Mouse (Mus musculus): ENCODE measurements around the gene Prop1. TPM values are rescaled to one million over a fixed set of nuclear protein-coding genes. Genes with fewer than 3 reads are reported as not detected.

Prop1 gene
- polyA plus RNA-seq, 1 experiment from 2014 or later = 0.79 TPM

DNA sequence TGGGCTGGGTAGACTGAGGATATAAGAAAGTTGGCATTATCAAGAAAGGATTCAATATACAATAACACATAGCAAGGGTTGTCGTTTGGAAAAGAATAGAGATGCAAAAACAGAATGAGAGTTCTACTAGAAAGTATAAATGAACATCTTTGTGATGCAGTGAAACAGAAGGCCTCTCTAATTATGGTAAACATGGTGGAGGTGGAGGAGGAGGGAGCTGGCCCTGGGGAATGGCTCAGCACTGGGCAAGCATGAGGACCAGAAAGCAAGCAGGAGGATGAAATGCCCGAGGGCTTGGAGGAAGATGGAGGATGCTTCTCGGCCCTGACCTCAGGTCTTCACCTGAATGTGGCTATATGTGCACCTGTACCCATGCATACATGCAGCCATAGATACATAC is 39.1 kb downstream of the Prop1 start:
- no peak overlapping the region for H3K4me2 ChIP-seq (ENCODE audit: low read depth, low read length)
- ATAC-seq (replicated peaks; ENCODE audit: insufficient number of reproducible peaks, low FRiP score, low TSS enrichment, low read depth) (no peak), DNase-seq (ENCODE audit: low spot score) (no peak)
- no peaks in the 10 kb centered on the region for H3K27me3 ChIP-seq (ENCODE audit: control insufficient read depth, insufficient read depth, low read length)
- no peak overlapping the region for H3K4me3 ChIP-seq (ENCODE audit: low read depth, low read length)
- peaks cover 15% of the 10 kb centered on the region for H3K36me3 ChIP-seq (replicated peaks; ENCODE audit: control insufficient read depth, insufficient read depth, low read depth, low read length)
- no peaks in the 10 kb centered on the region for H3K9me3 ChIP-seq (replicated peaks; ENCODE audit: control insufficient read depth, low read length)
- H3K27ac ChIP-seq (replicated peaks; ENCODE audit: low read depth, low read length) = no peak overlapping the region
- WGBS = 100% methylated on average over 3 of the region's 3 CpGs
- no peak overlapping the region for H3K9ac ChIP-seq (replicated peaks; ENCODE audit: low read length)
- H3K4me1 ChIP-seq (ENCODE audit: control insufficient read depth, insufficient read depth, low read length) = no peaks in the 10 kb centered on the region

GRCm38 (mm10) chr11:50913301-50913700 is 40.3 kb downstream of the Prop1 start:
- no peak for ATAC-seq (replicated peaks; ENCODE audit: insufficient number of reproducible peaks, low FRiP score, low TSS enrichment, low read depth)
- H3K36me3 ChIP-seq (replicated peaks; ENCODE audit: control insufficient read depth, insufficient read depth, low read depth, low read length) = peaks cover 16% of the 10 kb centered on the region
- WGBS = 92% methylated on average over 1 of the region's 1 CpGs
- no peaks in the 10 kb centered on the region for H3K4me1 ChIP-seq (ENCODE audit: control insufficient read depth, insufficient read depth, low read length)
- no peaks in the 10 kb centered on the region for H3K27me3 ChIP-seq (ENCODE audit: control insufficient read depth, insufficient read depth, low read length)
- no peak overlapping the region for H3K4me3 ChIP-seq (ENCODE audit: low read depth, low read length)
- H3K9me3 ChIP-seq (replicated peaks; ENCODE audit: control insufficient read depth, low read length) = no peaks in the 10 kb centered on the region
- no peak overlapping the region for H3K9ac ChIP-seq (replicated peaks; ENCODE audit: low read length)
- no peak for DNase-seq (ENCODE audit: low spot score)
- H3K4me2 ChIP-seq (ENCODE audit: low read depth, low read length) = no peak overlapping the region
- no peak overlapping the region for H3K27ac ChIP-seq (replicated peaks; ENCODE audit: low read depth, low read length)

GRCm38 (mm10) chr11:50908136-50908535 is 45.4 kb downstream of the Prop1 start:
- Histone ChIP-seq H3K27ac (replicated peaks; ENCODE audit: low read depth, low read length) (no peak overlapping the region), H3K27me3 (ENCODE audit: control insufficient read depth, insufficient read depth, low read length) (no peaks in the 10 kb centered on the region), H3K4me3 (ENCODE audit: low read depth, low read length) (no peak overlapping the region), H3K4me1 (ENCODE audit: control insufficient read depth, insufficient read depth, low read length) (no peaks in the 10 kb centered on the region), H3K9ac (replicated peaks; ENCODE audit: low read length) (no peak overlapping the region), H3K36me3 (replicated peaks; ENCODE audit: control insufficient read depth, insufficient read depth, low read depth, low read length) (peaks cover 53% of the 10 kb centered on the region), H3K9me3 (replicated peaks; ENCODE audit: control insufficient read depth, low read length) (no peaks in the 10 kb centered on the region; the same call in 1 of the 2 replicates), H3K4me2 (ENCODE audit: low read depth, low read length) (no peak overlapping the region)
- DNase-seq (ENCODE audit: low spot score) = no peak
- 95% methylated on average over 5 of the region's 5 CpGs for WGBS
- no peak for ATAC-seq (replicated peaks; ENCODE audit: insufficient number of reproducible peaks, low FRiP score, low TSS enrichment, low read depth)

Other genes starting within 250 kb of the Prop1 start
- 51.4 and 56.1 TPM in 2 replicates for gene Zfp354c, start 126.0 kb downstream of the Prop1 start, polyA plus RNA-seq (2014; fragmentation: Nextera tagmentation; extraction: Ambion mirVana)
- gene Zfp879, start 112.2 kb downstream of the Prop1 start, polyA plus RNA-seq (2014; fragmentation: Nextera tagmentation; extraction: Ambion mirVana) = 0.78 and 1.00 TPM in 2 replicates
- not detected in 2 replicates for gene Grm6, start 103.1 kb downstream of the Prop1 start, polyA plus RNA-seq (2014; fragmentation: Nextera tagmentation; extraction: Ambion mirVana)
- 17.6 and 21.6 TPM in 2 replicates for gene Zfp454, start 66.1 kb downstream of the Prop1 start, polyA plus RNA-seq (2014; fragmentation: Nextera tagmentation; extraction: Ambion mirVana)
- gene Zfp2, start 37.6 kb downstream of the Prop1 start, polyA plus RNA-seq (2014; fragmentation: Nextera tagmentation; extraction: Ambion mirVana) = 24.5 and 27.1 TPM in 2 replicates
- 1.7 and 2.1 TPM in 2 replicates for gene Zfp354b, start 22.1 kb downstream of the Prop1 start, polyA plus RNA-seq (2014; fragmentation: Nextera tagmentation; extraction: Ambion mirVana)
- not detected in 2 replicates for gene 4933414I15Rik, start 10.0 kb downstream of the Prop1 start, polyA plus RNA-seq (2014; fragmentation: Nextera tagmentation; extraction: Ambion mirVana)
- gene Olfr1378, start 12.8 kb upstream of the Prop1 start, polyA plus RNA-seq (2014; fragmentation: Nextera tagmentation; extraction: Ambion mirVana) = not detected in 2 replicates
- not detected in 2 replicates for gene Olfr1377, start 28.2 kb upstream of the Prop1 start, polyA plus RNA-seq (2014; fragmentation: Nextera tagmentation; extraction: Ambion mirVana)
- not detected in 2 replicates for gene Olfr51, start 49.8 kb upstream of the Prop1 start, polyA plus RNA-seq (2014; fragmentation: Nextera tagmentation; extraction: Ambion mirVana)
- 0.15 TPM in 1 of 2 replicates, not detected in the other for gene Olfr54, start 60.5 kb upstream of the Prop1 start, polyA plus RNA-seq (2014; fragmentation: Nextera tagmentation; extraction: Ambion mirVana)
- gene Olfr1375, start 94.3 kb upstream of the Prop1 start, polyA plus RNA-seq (2014; fragmentation: Nextera tagmentation; extraction: Ambion mirVana) = not detected in 2 replicates
- gene Zfp354a, start 105.5 kb upstream of the Prop1 start, polyA plus RNA-seq (2014; fragmentation: Nextera tagmentation; extraction: Ambion mirVana) = 8.6 and 11.4 TPM in 2 replicates